In the genomic region with DNA sequence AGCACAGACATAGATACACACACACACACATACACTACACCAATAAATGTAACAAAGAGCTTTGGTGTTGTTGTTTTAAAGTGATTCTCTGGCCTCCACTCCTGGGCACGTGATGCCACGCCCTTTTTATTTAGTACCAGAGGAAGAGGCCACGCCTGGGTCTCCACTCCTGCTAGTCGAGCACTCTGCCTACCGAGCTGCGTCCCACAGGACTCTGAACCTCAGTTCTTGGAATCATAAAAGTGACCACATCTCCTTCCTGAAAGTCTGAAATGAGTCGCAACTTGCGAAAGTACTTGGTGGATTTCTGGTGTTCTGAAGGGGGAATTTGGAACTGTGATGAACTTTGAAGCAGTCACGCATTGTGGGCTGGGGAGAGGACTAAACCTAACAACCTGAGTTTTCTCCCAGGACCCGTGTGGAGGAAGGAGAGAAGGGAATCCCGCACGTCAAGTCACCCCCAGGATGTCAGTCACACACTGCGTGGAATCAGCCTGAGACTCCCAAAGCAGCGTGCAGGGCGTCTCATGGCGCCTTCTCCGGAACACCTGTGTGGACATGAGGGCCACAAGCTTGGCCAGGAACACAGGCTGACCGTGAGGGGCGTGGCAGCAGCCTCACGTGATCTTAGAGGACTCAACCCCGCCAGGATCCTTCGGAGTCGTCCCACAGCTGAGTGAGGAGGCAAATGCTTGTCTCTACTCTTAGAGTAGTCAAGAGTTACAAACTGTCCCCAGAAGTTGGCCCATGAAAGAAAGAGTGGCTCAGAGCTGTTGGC, we compare ENCODE assay signal across 27 mouse cellular contexts. TPM values are rescaled to one million over a fixed set of nuclear protein-coding genes. Genes with fewer than 3 reads are reported as not detected.
DNase-seq lines count a peak whose midpoint lies in the region; ATAC-seq and TF ChIP-seq lines count a peak whose summit lies in the region.
"Had no signal": no experiment of that assay in that cellular context is flagged by ENCODE, and none has a peak within 500 bp of the region (broad histone marks: within the 10 kb centered on the region; RNA-seq: fewer than 3 reads in every experiment).

No protein-coding gene starts in this region.

- H3K4me3 ChIP-seq in kidney, embryonic 16.5 days (ENCODE audit: low read length): no peak overlapping the region
- no peak overlapping the region for H3K4me3 ChIP-seq in kidney, embryonic 14.5 days (ENCODE audit: low read length)
- no peak overlapping the region for H3K4me3 ChIP-seq in MEL (ENCODE audit: control insufficient read depth in 1 of 2, insufficient read depth in 1 of 2, low read depth in 2 of 2, low read length in 2 of 2)
- H3K4me3 ChIP-seq in intestine, embryonic 14.5 days (ENCODE audit: low read depth, low read length): no peak overlapping the region
- H3K4me3 ChIP-seq in stomach, postnatal 0 days (ENCODE audit: low read depth, low read length): no peak overlapping the region
- no peak overlapping the region for H3K4me3 ChIP-seq in heart, embryonic 12.5 days
- H3K4me3 ChIP-seq: erythroblast, embryonic 14.5 days; heart, adult 2 months had no signal

- no peak for TF ChIP-seq POLR2A in MEL (IDR thresholded peaks at IDR 0.05; ENCODE audit: control insufficient read depth in 1 of 2, insufficient read depth in 1 of 2, low read depth in 1 of 2, low read length in 2 of 2, poor library complexity in 1 of 2)

- no peak for TF ChIP-seq CTCF in MEL (IDR thresholded peaks at IDR 0.05 in 2 of 3, conservative IDR thresholded peaks at IDR 0.05 in 1 of 3; ENCODE audit: control insufficient read depth in 1 of 3, insufficient read depth in 1 of 3, low read depth in 2 of 3, low read length in 3 of 3, poor library complexity in 1 of 3, severe bottlenecking in 1 of 3)
- no peak for TF ChIP-seq CTCF in stomach, postnatal 0 days (IDR thresholded peaks at IDR 0.05; ENCODE audit: low read depth)

- no peaks in the 10 kb centered on the region for H3K4me1 ChIP-seq in kidney, embryonic 16.5 days (ENCODE audit: insufficient read depth, low read length)
- no peaks in the 10 kb centered on the region for H3K4me1 ChIP-seq in kidney, embryonic 14.5 days (ENCODE audit: control insufficient read depth, insufficient read depth, low read length)
- no peaks in the 10 kb centered on the region for H3K4me1 ChIP-seq in MEL (ENCODE audit: control insufficient read depth in 1 of 2, insufficient read depth in 2 of 2, low read length in 2 of 2)
- no peaks in the 10 kb centered on the region for H3K4me1 ChIP-seq in intestine, embryonic 14.5 days (replicated peaks; ENCODE audit: control insufficient read depth, insufficient read depth, low read length)
- no peaks in the 10 kb centered on the region for H3K4me1 ChIP-seq in stomach, postnatal 0 days (replicated peaks; ENCODE audit: control insufficient read depth, insufficient read depth)
- H3K4me1 ChIP-seq in heart, embryonic 12.5 days (replicated peaks): no peaks in the 10 kb centered on the region

- no peaks in the 10 kb centered on the region for H3K36me3 ChIP-seq in kidney, embryonic 16.5 days (ENCODE audit: insufficient read depth, low read length)
- H3K36me3 ChIP-seq in kidney, embryonic 14.5 days (ENCODE audit: control insufficient read depth, insufficient read depth, low read length): no peaks in the 10 kb centered on the region
- H3K36me3 ChIP-seq in MEL (ENCODE audit: control insufficient read depth in 1 of 2, insufficient read depth in 2 of 2, low read length in 2 of 2): no peaks in the 10 kb centered on the region
- no peaks in the 10 kb centered on the region for H3K36me3 ChIP-seq in intestine, embryonic 14.5 days (ENCODE audit: control insufficient read depth, insufficient read depth, low read length)
- no peaks in the 10 kb centered on the region for H3K36me3 ChIP-seq in stomach, postnatal 0 days (ENCODE audit: control insufficient read depth, insufficient read depth, low read length)
- H3K36me3 ChIP-seq in heart, embryonic 12.5 days: no peaks in the 10 kb centered on the region

- no peak overlapping the region for H3K27ac ChIP-seq in kidney, embryonic 16.5 days (ENCODE audit: low read length)
- H3K27ac ChIP-seq in kidney, embryonic 14.5 days (ENCODE audit: low read depth, low read length): no peak overlapping the region
- H3K27ac ChIP-seq in MEL (ENCODE audit: control insufficient read depth, low read depth, low read length): no peak overlapping the region
- H3K27ac ChIP-seq in intestine, embryonic 14.5 days (ENCODE audit: low read depth): 0 out of 2 replicates have a peak overlapping the region, but pooled peaks have one; percentile 7
- H3K27ac ChIP-seq in stomach, postnatal 0 days (replicated peaks): no peak overlapping the region
- H3K27ac ChIP-seq in heart, embryonic 12.5 days (ENCODE audit: poor library complexity, severe bottlenecking): no peak overlapping the region
- H3K27ac ChIP-seq: heart, adult 2 months; hindbrain, embryonic 14.5 days had no signal

- ATAC-seq in kidney, embryonic 16.5 days (ENCODE audit: low FRiP score, low TSS enrichment): peak; percentile 46; the same call in 1 of the 2 replicates
- ATAC-seq in kidney, embryonic 14.5 days (ENCODE audit: low FRiP score, low TSS enrichment): no peak
- peak; percentile 79 for ATAC-seq in intestine, embryonic 14.5 days (replicated peaks; ENCODE audit: low FRiP score, low TSS enrichment, low read depth)
- ATAC-seq in stomach, postnatal 0 days (ENCODE audit: low FRiP score, low TSS enrichment): peak; percentile 85
- ATAC-seq in heart, embryonic 12.5 days (ENCODE audit: insufficient number of reproducible peaks, low FRiP score): no peak
- ATAC-seq: forebrain, postnatal 0 days; midbrain, embryonic 16.5 days had no signal

- no peaks in the 10 kb centered on the region for H3K27me3 ChIP-seq in kidney, embryonic 16.5 days (ENCODE audit: insufficient read depth, low read length)
- H3K27me3 ChIP-seq in kidney, embryonic 14.5 days (ENCODE audit: control insufficient read depth, insufficient read depth, low read length): no peaks in the 10 kb centered on the region
- H3K27me3 ChIP-seq in MEL (ENCODE audit: control insufficient read depth in 1 of 2, insufficient read depth in 2 of 2, low read length in 2 of 2): no peaks in the 10 kb centered on the region; a peak in 1 of 4 replicates
- no peaks in the 10 kb centered on the region for H3K27me3 ChIP-seq in intestine, embryonic 14.5 days (replicated peaks; ENCODE audit: control insufficient read depth, insufficient read depth, low read length)
- H3K27me3 ChIP-seq in stomach, postnatal 0 days (ENCODE audit: control insufficient read depth, insufficient read depth, low read length): no peaks in the 10 kb centered on the region
- no peaks in the 10 kb centered on the region for H3K27me3 ChIP-seq in heart, embryonic 12.5 days (replicated peaks)

- no peak overlapping the region for H3K4me2 ChIP-seq in kidney, embryonic 16.5 days (replicated peaks; ENCODE audit: low read depth, low read length)
- H3K4me2 ChIP-seq in kidney, embryonic 14.5 days (replicated peaks; ENCODE audit: low read depth, low read length): no peak overlapping the region
- no peak overlapping the region for H3K4me2 ChIP-seq in intestine, embryonic 14.5 days (ENCODE audit: low read length)
- no peak overlapping the region for H3K4me2 ChIP-seq in stomach, postnatal 0 days (replicated peaks; ENCODE audit: low read depth)
- no peak overlapping the region for H3K4me2 ChIP-seq in heart, embryonic 12.5 days
- H3K4me2 ChIP-seq: hindbrain, embryonic 14.5 days had no signal

- WGBS in kidney, embryonic 16.5 days: 73% methylated on average over 23 of the region's 23 CpGs
- 76% methylated on average over 23 of the region's 23 CpGs for WGBS in kidney, embryonic 14.5 days
- WGBS in intestine, embryonic 14.5 days: 77% methylated on average over 23 of the region's 23 CpGs
- 62% methylated on average over 23 of the region's 23 CpGs for WGBS in stomach, postnatal 0 days
- WGBS in heart, embryonic 12.5 days: 79% methylated on average over 23 of the region's 23 CpGs

- H3K9ac ChIP-seq in kidney, embryonic 16.5 days (replicated peaks; ENCODE audit: low read length): no peak overlapping the region
- no peak overlapping the region for H3K9ac ChIP-seq in kidney, embryonic 14.5 days (ENCODE audit: low read depth, low read length)
- no peak overlapping the region for H3K9ac ChIP-seq in MEL (ENCODE audit: control insufficient read depth, low read depth, low read length, poor library complexity, severe bottlenecking)
- no peak overlapping the region for H3K9ac ChIP-seq in intestine, embryonic 14.5 days (ENCODE audit: low read length)
- no peak overlapping the region for H3K9ac ChIP-seq in stomach, postnatal 0 days (ENCODE audit: low read length)
- no peak overlapping the region for H3K9ac ChIP-seq in heart, embryonic 12.5 days
- H3K9ac ChIP-seq: forebrain, postnatal 0 days; hindbrain, embryonic 14.5 days had no signal

- no peak for TF ChIP-seq EP300 in MEL (IDR thresholded peaks at IDR 0.05; ENCODE audit: low read depth in 1 of 2, low read length in 2 of 2)
- no peak for TF ChIP-seq EP300 in stomach, postnatal 0 days (optimal IDR thresholded peaks at IDR 0.05)

- no peaks in the 10 kb centered on the region for H3K9me3 ChIP-seq in kidney, embryonic 16.5 days (ENCODE audit: low read length)
- no peaks in the 10 kb centered on the region for H3K9me3 ChIP-seq in kidney, embryonic 14.5 days (ENCODE audit: control insufficient read depth, low read length)
- H3K9me3 ChIP-seq in MEL (replicated peaks; ENCODE audit: insufficient read depth, low read length): no peaks in the 10 kb centered on the region
- H3K9me3 ChIP-seq in intestine, embryonic 14.5 days (ENCODE audit: control insufficient read depth, low read length): no peaks in the 10 kb centered on the region
- H3K9me3 ChIP-seq in stomach, postnatal 0 days (ENCODE audit: control insufficient read depth, low read length): no peaks in the 10 kb centered on the region
- H3K9me3 ChIP-seq in heart, embryonic 12.5 days (replicated peaks): no peaks in the 10 kb centered on the region

- no peak for TF ChIP-seq RAD21 in MEL (IDR thresholded peaks at IDR 0.05; ENCODE audit: low read depth, low read length)

- no peak for DNase-seq in MEL (ENCODE audit: low read depth, low spot score)
- no peak for DNase-seq in intestine, embryonic 14.5 days (ENCODE audit: low spot score)
- peak; percentile 63 for DNase-seq in stomach, postnatal 0 days (ENCODE audit: low spot score)
- no peak for DNase-seq in thymus, postnatal 0 days (ENCODE audit: low spot score)
- DNase-seq in embryo, embryonic 10 days (ENCODE audit: low spot score): no peak
- DNase-seq: adrenal gland, postnatal 10 days; cerebellum, adult 11 months; cerebellum, postnatal 25 days; forebrain, postnatal 0 days; heart, adult 2 months; kidney, postnatal 14 days; liver; lung, adult 18-20 months; retina, postnatal 1 day; thymus, postnatal 36 days had no signal

- H3K79me2 ChIP-seq in MEL (ENCODE audit: control insufficient read depth, insufficient read depth, low read length, poor library complexity): no peaks in the 10 kb centered on the region

RNA-seq across cellular contexts. Expression of a gene that starts 17.0 kb away (rescaled TPM):
- 0.49 and 1.4 TPM in 2 replicates for polyA plus RNA-seq in kidney, embryonic 16.5 days (2015; fragmentation: Nextera tagmentation; extraction: Ambion mirVana)
- 0.68 and 0.94 TPM in 2 replicates for polyA plus RNA-seq in kidney, embryonic 14.5 days (2014; fragmentation: Nextera tagmentation; extraction: Ambion mirVana)
- not detected in 2 replicates for total RNA-seq in MEL (2012; rRNA removed)
- under 1 TPM in 1 of 2 experiments, not detected in 1; 0.15 TPM for polyA plus RNA-seq in MEL (2012; ENCODE audit: insufficient read depth in 1 of 2, insufficient read length in 2 of 2, low read depth in 1 of 2, low replicate concordance in 2 of 2, missing spikeins in 1 of 2)
- polyA plus RNA-seq in intestine, embryonic 14.5 days (2014; fragmentation: Nextera tagmentation; extraction: Ambion mirVana): 0.08 TPM in 2 replicates
- polyA plus RNA-seq in stomach, postnatal 0 days (2015; fragmentation: Nextera tagmentation; extraction: Ambion mirVana): not detected in 2 replicates
- 20.7 and 21.9 TPM in 2 replicates for polyA plus RNA-seq in thymus, postnatal 0 days (2015; fragmentation: Nextera tagmentation; extraction: Ambion mirVana)
- not detected in 2 replicates for polyA plus RNA-seq in heart, embryonic 12.5 days (2016; fragmentation: Nextera tagmentation; extraction: Ambion mirVana)
- total RNA-seq: forebrain, postnatal 0 days; gastrocnemius, adult 8-10 months; heart, adult 2 months; heart, postnatal 25 days; layer of hippocampus, postnatal 10 days; left cerebral cortex, postnatal 36 days; megakaryocyte-erythroid progenitor cell, adult 5-6 weeks had no signal
- polyA plus RNA-seq: brain, embryonic 14.5 days; erythroblast, embryonic 14.5 days; forebrain, postnatal 0 days; heart, adult 2 months; hindbrain, embryonic 14.5 days; midbrain, embryonic 16.5 days had no signal

RNA-seq across cellular contexts. Expression of a gene that starts 27.8 kb away (rescaled TPM):
- polyA plus RNA-seq in kidney, embryonic 16.5 days (2015; fragmentation: Nextera tagmentation; extraction: Ambion mirVana): 0.22 and 0.36 TPM in 2 replicates
- 0.31 and 0.47 TPM in 2 replicates for polyA plus RNA-seq in kidney, embryonic 14.5 days (2014; fragmentation: Nextera tagmentation; extraction: Ambion mirVana)
- total RNA-seq in MEL (2012; rRNA removed): not detected in 2 replicates
- polyA plus RNA-seq in MEL (2012; ENCODE audit: insufficient read depth in 1 of 2, insufficient read length in 2 of 2, low read depth in 1 of 2, low replicate concordance in 2 of 2, missing spikeins in 1 of 2): not detected
- polyA plus RNA-seq in intestine, embryonic 14.5 days (2014; fragmentation: Nextera tagmentation; extraction: Ambion mirVana): 0.46 TPM in 1 of 2 replicates, not detected in the other
- not detected in 2 replicates for polyA plus RNA-seq in stomach, postnatal 0 days (2015; fragmentation: Nextera tagmentation; extraction: Ambion mirVana)
- polyA plus RNA-seq in thymus, postnatal 0 days (2015; fragmentation: Nextera tagmentation; extraction: Ambion mirVana): not detected in 2 replicates
- polyA plus RNA-seq in heart, embryonic 12.5 days (2016; fragmentation: Nextera tagmentation; extraction: Ambion mirVana): 0.64 and 1.3 TPM in 2 replicates
- total RNA-seq: adrenal gland, postnatal 10 days; forebrain, postnatal 0 days; gastrocnemius, adult 8-10 months; heart, adult 2 months; heart, postnatal 25 days; layer of hippocampus, postnatal 10 days; left cerebral cortex, postnatal 36 days; megakaryocyte-erythroid progenitor cell, adult 5-6 weeks had no signal
- polyA plus RNA-seq: brain, embryonic 14.5 days; erythroblast, embryonic 14.5 days; forebrain, postnatal 0 days; heart, adult 2 months; hindbrain, embryonic 14.5 days; midbrain, embryonic 16.5 days had no signal

Comparison
In these comparisons a context has a peak if more than half of its experiments do, and no peak if none do; other contexts are left out.
1. ATAC-seq: peak in kidney, embryonic 16.5 days (single experiment), intestine, embryonic 14.5 days (single experiment) and stomach, postnatal 0 days (single experiment); none in kidney, embryonic 14.5 days (single experiment) and heart, embryonic 12.5 days (single experiment).